Mouse (Mus musculus): ENCODE data around the gene Abca2. TPM values are rescaled to one million over a fixed set of nuclear protein-coding genes. Genes with fewer than 3 reads are reported as not detected.
"Not testable (repeated sequence)": the region's sequence is repeated elsewhere in the genome, so short reads cannot be mapped to it uniquely, and the experiment has no call there.

The Abca2 gene
- polyA plus RNA-seq, 1 experiment from 2014 or later, result 12.5 TPM

- Histone ChIP-seq H3K27me3 (peaks cover 44% of the 10 kb centered on the region), H3K9me3 (no peaks in the 10 kb centered on the region), H3K36me3 (replicated peaks) (peaks cover 7% of the 10 kb centered on the region), H3K9ac (peak overlapping the region; percentile 91), H3K4me2 (peak overlapping the region; percentile 76), H3K4me3 (replicated peaks) (peak overlapping the region; percentile 90), H3K4me1 (peaks cover 27% of the 10 kb centered on the region), H3K27ac (peak overlapping the region; percentile 92)
- under 1% methylated on average over 13 of the region's 13 CpGs for WGBS
- peak; percentile 37 for ATAC-seq (ENCODE audit: low FRiP score)
Measured at GRCm38 (mm10) chr2:25402377-25402971, 26.0 kb upstream of the Abca2 start.

- under 1% methylated on average over 54 of the region's 54 CpGs for WGBS
- no peaks in the 10 kb centered on the region for H3K9me3 ChIP-seq
- H3K4me3 ChIP-seq (replicated peaks), result peak overlapping the region; percentile 90
- H3K4me2 ChIP-seq, result peak overlapping the region; percentile 76
- peaks cover 13% of the 10 kb centered on the region for H3K36me3 ChIP-seq (replicated peaks)
- H3K27ac ChIP-seq, result peak overlapping the region; percentile 92
- H3K27me3 ChIP-seq, result peaks cover 38% of the 10 kb centered on the region
- peaks cover 27% of the 10 kb centered on the region for H3K4me1 ChIP-seq
- H3K9ac ChIP-seq, result peak overlapping the region; percentile 91
- peak; percentile 82 for ATAC-seq (ENCODE audit: low FRiP score)
Measured at GRCm38 (mm10) chr2:25402972-25403601, 25.4 kb upstream of the Abca2 start.

- Histone ChIP-seq H3K4me2 (peak overlapping the region; percentile 76), H3K27me3 (peaks cover 29% of the 10 kb centered on the region), H3K4me1 (peaks cover 27% of the 10 kb centered on the region), H3K9me3 (no peaks in the 10 kb centered on the region), H3K4me3 (replicated peaks) (peak overlapping the region; percentile 90), H3K27ac (no peak overlapping the region), H3K9ac (peak overlapping the region; percentile 91), H3K36me3 (replicated peaks) (peaks cover 20% of the 10 kb centered on the region)
- no peak for ATAC-seq (ENCODE audit: low FRiP score)
- whole genome bisulfite sequencing, result 89% methylated on average over 4 of the region's 4 CpGs
Measured at GRCm38 (mm10) chr2:25403994-25404393, 24.5 kb upstream of the Abca2 start.

DNA sequence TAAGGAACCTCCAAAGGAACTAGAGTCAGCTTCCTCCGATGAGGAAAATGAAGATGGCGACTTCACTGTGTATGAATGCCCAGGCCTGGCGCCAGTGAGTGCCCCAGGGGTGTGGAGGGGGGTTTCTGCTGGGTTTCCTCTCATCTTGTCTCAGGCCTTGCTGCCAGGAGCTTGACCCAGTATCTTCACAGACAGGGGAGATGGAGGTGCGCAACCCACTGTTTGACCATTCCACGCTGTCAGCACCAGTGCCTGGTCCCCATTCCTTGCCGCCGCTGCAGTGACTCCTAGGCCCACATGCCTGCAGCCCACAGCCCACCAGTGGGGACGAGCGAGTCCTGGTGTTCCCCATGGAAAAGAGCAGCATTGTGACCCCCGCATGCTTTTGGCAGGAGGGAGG is 19.6 kb upstream of the Abca2 start:
- no peaks in the 10 kb centered on the region for H3K27me3 ChIP-seq
- no peak overlapping the region for H3K27ac ChIP-seq
- H3K4me2 ChIP-seq, result no peak overlapping the region
- peaks cover 16% of the 10 kb centered on the region for H3K4me1 ChIP-seq
- no peak for ATAC-seq (ENCODE audit: low FRiP score)
- 89% methylated on average over 10 of the region's 10 CpGs for WGBS
- H3K4me3 ChIP-seq (replicated peaks), result no peak overlapping the region
- peaks cover 30% of the 10 kb centered on the region for H3K36me3 ChIP-seq (replicated peaks)
- no peaks in the 10 kb centered on the region for H3K9me3 ChIP-seq
- no peak overlapping the region for H3K9ac ChIP-seq

- not testable (repeated sequence) for H3K4me1 ChIP-seq; ATAC-seq (ENCODE audit: low FRiP score); H3K4me2 ChIP-seq; H3K27me3 ChIP-seq; H3K9me3 ChIP-seq; H3K4me3 ChIP-seq (replicated peaks); H3K27ac ChIP-seq; H3K9ac ChIP-seq
- peaks cover 16% of the 10 kb centered on the region for H3K36me3 ChIP-seq (replicated peaks)
Measured at GRCm38 (mm10) chr2:25413436-25413835, 15.1 kb upstream of the Abca2 start.

- no peaks in the 10 kb centered on the region for H3K9me3 ChIP-seq
- H3K4me1 ChIP-seq, result 0 out of 2 replicates have a peak, but pooled peaks cover 3% of the 10 kb centered on the region
- H3K9ac ChIP-seq, result no peak overlapping the region
- H3K27ac ChIP-seq, result no peak overlapping the region
- no peak overlapping the region for H3K4me3 ChIP-seq (replicated peaks)
- no peak for ATAC-seq (ENCODE audit: low FRiP score)
- no peaks in the 10 kb centered on the region for H3K36me3 ChIP-seq (replicated peaks)
- H3K4me2 ChIP-seq, result no peak overlapping the region
- H3K27me3 ChIP-seq, result no peaks in the 10 kb centered on the region
- 8% methylated on average over 3 of the region's 3 CpGs for WGBS
Measured at GRCm38 (mm10) chr2:25417426-25417825, 11.1 kb upstream of the Abca2 start.

GRCm38 (mm10) chr2:25421896-25422295 is 6.6 kb upstream of the Abca2 start:
- WGBS, result 23% methylated on average over 3 of the region's 3 CpGs
- Histone ChIP-seq H3K4me3 (replicated peaks) (no peak overlapping the region), H3K4me2 (no peak overlapping the region), H3K36me3 (replicated peaks) (no peaks in the 10 kb centered on the region), H3K27me3 (peaks cover 43% of the 10 kb centered on the region), H3K27ac (no peak overlapping the region), H3K9me3 (no peaks in the 10 kb centered on the region), H3K4me1 (0 out of 2 replicates have a peak, but pooled peaks cover 3% of the 10 kb centered on the region), H3K9ac (no peak overlapping the region)
- ATAC-seq (ENCODE audit: low FRiP score), result peak; percentile 63; the same call in 1 of the 2 replicates

DNA sequence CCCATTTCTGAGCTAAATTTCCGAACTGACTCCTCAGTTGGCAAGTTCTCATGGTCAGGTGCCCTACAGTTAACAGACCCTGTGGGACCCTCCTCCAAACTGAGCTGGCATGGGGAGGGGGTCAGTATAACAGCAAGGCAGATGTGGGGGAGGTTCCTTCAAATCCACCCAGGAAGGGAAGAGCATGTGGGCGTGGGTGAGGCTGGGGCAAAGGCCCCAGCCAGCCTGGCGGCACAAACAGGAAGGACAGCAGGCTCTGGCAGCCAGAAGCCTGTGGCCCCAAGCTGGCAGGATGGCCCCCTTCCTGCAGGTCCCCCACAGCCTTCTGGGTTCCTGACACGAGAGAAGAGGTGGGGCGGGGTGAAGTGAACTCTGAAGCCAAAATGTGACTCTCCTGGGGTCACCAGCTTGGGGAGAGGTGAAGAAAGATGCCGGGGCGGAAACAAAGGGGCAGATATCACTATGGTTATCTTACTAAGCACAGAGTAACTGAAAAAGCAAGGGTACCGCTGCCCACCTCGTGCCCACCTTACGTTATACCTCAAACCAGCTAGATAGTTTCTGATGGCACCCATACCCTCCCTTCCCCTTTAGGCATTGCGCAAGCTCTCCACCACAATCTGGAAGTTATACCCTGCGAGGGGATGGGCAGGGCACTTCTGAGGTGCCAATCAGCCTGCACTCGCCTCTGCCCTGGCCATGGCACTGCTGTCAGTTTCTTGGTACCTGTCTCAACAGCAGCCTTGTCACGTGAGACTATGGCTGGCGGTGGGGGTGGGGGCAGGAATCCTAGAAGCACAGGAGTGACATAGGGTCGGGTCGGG is 5.7 kb upstream of the Abca2 start, which contains the start of gene Fut7:
Fut7 (plus strand) TSS at position 681 of the 824 bp plus-strand sequence.
- Histone ChIP-seq H3K36me3 (replicated peaks) (no peaks in the 10 kb centered on the region), H3K9ac (no peak within 1 kb of the TSS), H3K27ac (no peak within 1 kb of the TSS), H3K4me2 (no peak within 1 kb of the TSS), H3K4me1 (no peaks in the 10 kb centered on the region), H3K27me3 (peaks cover 43% of the 10 kb centered on the region), H3K4me3 (replicated peaks) (no peak within 1 kb of the TSS), H3K9me3 (no peaks in the 10 kb centered on the region)
- WGBS, result 73% methylated on average over 17 of the region's 17 CpGs
- ATAC-seq (ENCODE audit: low FRiP score), result no peak

DNA sequence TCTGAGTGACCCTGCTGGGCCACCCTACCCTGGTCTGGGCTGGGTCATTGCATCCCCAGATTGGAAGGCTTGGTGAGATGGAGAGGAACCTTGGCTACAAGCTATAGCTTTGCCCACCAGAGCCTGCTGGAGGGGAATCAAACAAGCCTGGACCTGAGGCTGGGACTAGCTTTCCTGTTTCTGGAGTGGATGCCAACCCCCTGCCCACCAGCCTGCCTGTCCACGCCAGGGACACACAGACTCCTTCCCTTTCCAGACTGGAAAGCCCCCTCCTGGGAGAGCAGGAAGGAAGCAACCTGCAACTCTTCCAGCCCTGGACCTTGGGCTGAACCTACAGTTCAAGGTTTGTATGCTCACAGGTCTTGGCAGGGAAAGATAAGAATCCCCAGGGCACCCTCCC is 4.9 kb upstream of the Abca2 start:
- no peak for ATAC-seq (ENCODE audit: low FRiP score)
- H3K4me1 ChIP-seq, result no peaks in the 10 kb centered on the region
- WGBS, result 53% methylated on average over 1 of the region's 1 CpGs

DNA sequence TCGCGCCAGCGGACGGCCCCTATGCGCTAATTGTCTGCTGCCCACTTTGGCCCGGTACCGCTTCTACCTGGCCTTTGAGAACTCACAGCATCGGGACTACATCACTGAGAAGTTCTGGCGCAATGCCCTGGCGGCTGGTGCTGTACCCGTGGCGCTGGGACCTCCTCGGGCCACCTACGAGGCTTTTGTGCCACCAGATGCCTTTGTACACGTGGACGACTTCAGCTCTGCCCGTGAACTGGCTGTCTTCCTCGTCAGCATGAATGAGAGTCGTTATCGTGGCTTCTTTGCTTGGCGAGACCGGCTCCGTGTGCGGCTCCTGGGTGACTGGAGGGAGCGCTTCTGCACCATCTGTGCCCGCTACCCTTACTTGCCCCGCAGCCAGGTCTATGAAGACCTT is 3.0 kb upstream of the Abca2 start:
- Histone ChIP-seq H3K27ac (no peak overlapping the region), H3K4me2 (no peak overlapping the region), H3K9ac (no peak overlapping the region), H3K4me1 (peaks cover 16% of the 10 kb centered on the region), H3K27me3 (peaks cover 54% of the 10 kb centered on the region), H3K4me3 (replicated peaks) (no peak overlapping the region), H3K36me3 (replicated peaks) (no peaks in the 10 kb centered on the region), H3K9me3 (no peaks in the 10 kb centered on the region)
- WGBS, result 47% methylated on average over 27 of the region's 27 CpGs
- no peak for ATAC-seq (ENCODE audit: low FRiP score)

More for the DNA sequence above, 4.9 kb upstream of the Abca2 start:
- H3K27ac ChIP-seq, result no peak overlapping the region
- H3K9ac ChIP-seq, result no peak overlapping the region
- no peaks in the 10 kb centered on the region for H3K9me3 ChIP-seq
- no peaks in the 10 kb centered on the region for H3K36me3 ChIP-seq (replicated peaks)
- no peak overlapping the region for H3K4me3 ChIP-seq (replicated peaks)
- peaks cover 43% of the 10 kb centered on the region for H3K27me3 ChIP-seq
- H3K4me2 ChIP-seq, result no peak overlapping the region

DNA sequence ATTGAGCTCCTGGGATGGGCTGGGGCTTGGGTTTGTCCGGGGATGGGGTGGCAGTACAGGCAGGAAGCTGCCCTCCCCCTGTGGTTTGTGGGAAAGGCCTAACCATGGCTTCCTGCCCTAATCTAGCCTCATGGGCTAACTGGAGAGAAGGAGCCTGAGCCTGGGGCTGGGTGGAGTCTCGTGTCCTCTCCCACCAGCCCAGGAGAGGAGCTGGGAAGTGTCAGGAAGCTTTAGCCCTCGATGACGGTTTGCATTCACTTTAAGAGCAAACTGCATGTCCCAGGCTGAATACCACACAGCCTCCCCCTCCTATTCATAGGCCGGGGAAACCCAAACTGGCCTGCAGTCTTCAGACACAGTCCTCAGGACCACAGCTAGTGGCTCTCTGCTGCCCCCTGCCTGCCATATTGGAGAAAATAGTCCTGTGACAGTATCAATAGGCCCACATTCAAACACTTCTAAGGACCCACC is 1.7 kb upstream of the Abca2 start:
- WGBS, result 31% methylated on average over 5 of the region's 5 CpGs
- peaks cover 57% of the 10 kb centered on the region for H3K27me3 ChIP-seq

DNA sequence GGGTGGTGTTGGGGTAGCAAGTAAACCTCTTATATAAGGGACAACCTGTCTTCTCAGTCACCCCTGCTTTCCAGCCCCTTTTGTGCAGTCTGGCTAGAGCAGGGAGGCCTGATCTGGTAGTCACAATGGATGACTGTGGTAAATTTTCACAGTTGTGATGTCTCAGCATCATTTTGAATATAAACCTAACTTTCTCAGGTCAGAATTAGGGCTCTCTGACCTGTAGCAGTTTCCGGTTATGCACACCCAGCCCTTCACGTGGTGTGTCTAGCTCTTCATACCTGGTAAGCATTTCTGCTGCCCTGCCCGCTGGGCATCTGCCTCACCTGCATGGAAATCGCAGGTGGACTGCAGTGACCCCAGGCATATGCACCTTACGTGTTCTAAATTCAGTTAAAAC is 1.2 kb upstream of the Abca2 start:
- Histone ChIP-seq H3K4me1 (peaks cover 22% of the 10 kb centered on the region), H3K4me3 (replicated peaks) (no peak overlapping the region), H3K9ac (no peak overlapping the region), H3K36me3 (replicated peaks) (no peaks in the 10 kb centered on the region), H3K27me3 (peaks cover 57% of the 10 kb centered on the region), H3K9me3 (no peaks in the 10 kb centered on the region), H3K27ac (no peak overlapping the region), H3K4me2 (no peak overlapping the region)
- WGBS, result 96% methylated on average over 5 of the region's 5 CpGs
- no peak for ATAC-seq (ENCODE audit: low FRiP score)

More for the DNA sequence above, 1.7 kb upstream of the Abca2 start:
- H3K9ac ChIP-seq, result no peak overlapping the region; the same call in 1 of the 2 replicates
- H3K27ac ChIP-seq, result no peak overlapping the region
- no peaks in the 10 kb centered on the region for H3K36me3 ChIP-seq (replicated peaks)
- H3K9me3 ChIP-seq, result no peaks in the 10 kb centered on the region
- peaks cover 22% of the 10 kb centered on the region for H3K4me1 ChIP-seq
- H3K4me3 ChIP-seq (replicated peaks), result no peak overlapping the region
- ATAC-seq (ENCODE audit: low FRiP score), result 0 out of 2 replicates have a peak, but pooled peaks have one; percentile 4
- H3K4me2 ChIP-seq, result no peak overlapping the region

All from forebrain, embryonic 12.5 days (tissue).